Mouse (Mus musculus) neural tube, embryonic 15.5 days (tissue): ENCODE measurements around the gene Eya2. TPM values are rescaled to one million over a fixed set of nuclear protein-coding genes. Genes with fewer than 3 reads are reported as not detected.

Source experiments
- ATAC-seq: fragments of 200-750 bp; cut with Nextera tagmentation; 2 replicates; pipeline ENCODE4 v1.8.0; 2017; ENCODE audit warnings: mild to moderate bottlenecking, moderate TSS enrichment, moderate library complexity; ENCODE audit not compliant: low FRiP score
- H3K27ac ChIP-seq: fragments of 300-500 bp; sonication (generic); replicated peaks from 2 replicates; pipeline ENCODE4 v1.5.1; 2015; ENCODE audit warnings: mild to moderate bottlenecking, inconsistent platforms
- H3K27me3 ChIP-seq: fragments of 300-500 bp; sonication (generic); replicated peaks from 2 replicates; pipeline ENCODE4 v1.6.1; 2015; ENCODE audit warnings: inconsistent platforms
- H3K36me3 ChIP-seq: fragments of 300-500 bp; sonication (generic); 2 replicates; pipeline ENCODE4 v1.6.1; 2015; ENCODE audit warnings: inconsistent platforms
- H3K4me1 ChIP-seq: fragments of 300-500 bp; sonication (generic); 2 replicates; pipeline ENCODE4 v1.6.1; 2015; ENCODE audit warnings: inconsistent platforms
- H3K4me2 ChIP-seq: fragments of 300-500 bp; sonication (generic); 2 replicates; pipeline ENCODE4 v1.6.1; 2015; ENCODE audit warnings: inconsistent platforms, mild to moderate bottlenecking, moderate library complexity
- H3K4me3 ChIP-seq: fragments of 300-500 bp; sonication (generic); replicated peaks from 2 replicates; pipeline ENCODE4 v1.5.1; 2015; ENCODE audit warnings: mild to moderate bottlenecking, inconsistent platforms
- H3K9ac ChIP-seq: fragments of 300-500 bp; sonication (generic); replicated peaks from 2 replicates; pipeline ENCODE4 v1.6.1; 2015; ENCODE audit warnings: mild to moderate bottlenecking, inconsistent platforms
- H3K9me3 ChIP-seq: fragments of 300-500 bp; sonication (generic); replicated peaks from 2 replicates; pipeline ENCODE4 v1.6.1; 2016; ENCODE audit warnings: inconsistent platforms
- WGBS: fragments of 180-500 bp; shearing (Covaris S2); methylation state at CpG from one replicate; pipeline ENCODE4 v1.1.7; 2015; ENCODE audit warnings: mixed read lengths; 5-methylcytosine and 5-hydroxymethylcytosine counted together
- polyA plus RNA-seq: library from polyadenylated mRNA; unstranded; fragments of >200 nt; fragmentation: Nextera tagmentation; extraction: Ambion mirVana; gene quantifications from 2 replicates; pipeline ENCODE4 v1.2.1, GENCODE M21; 2015

Eya2 gene
- polyA plus RNA-seq, 1 experiment from 2014 or later = 5.2 TPM

DNA sequence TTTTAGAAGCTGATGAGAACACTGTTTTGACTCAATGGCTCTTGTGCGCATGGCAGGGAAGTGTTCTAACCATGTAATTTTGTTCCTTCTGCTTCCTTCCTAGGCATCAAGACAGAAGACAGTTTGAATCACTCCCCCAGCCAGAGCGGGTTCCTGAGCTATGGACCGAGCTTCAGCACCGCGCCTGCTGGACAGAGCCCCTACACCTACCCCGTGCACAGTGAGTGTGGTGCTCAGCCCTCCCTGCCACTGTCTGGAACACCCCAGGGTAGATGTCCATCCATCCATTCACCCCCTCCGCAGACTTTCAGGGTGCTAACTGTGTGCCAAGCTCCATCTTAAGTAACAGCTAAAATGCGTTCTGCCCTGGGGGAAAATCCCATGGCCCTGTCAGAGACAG lies 92.7 kb downstream of the Eya2 start:
- no peaks in the 10 kb centered on the region for H3K4me1 ChIP-seq
- H3K9me3 ChIP-seq = no peaks in the 10 kb centered on the region
- no peak overlapping the region for H3K4me2 ChIP-seq
- H3K27ac ChIP-seq = no peak overlapping the region
- no peak overlapping the region for H3K4me3 ChIP-seq
- ATAC-seq = no peak
- H3K27me3 ChIP-seq = no peaks in the 10 kb centered on the region
- H3K36me3 ChIP-seq = no peaks in the 10 kb centered on the region
- H3K9ac ChIP-seq = no peak overlapping the region
- 29% methylated on average over 8 of the region's 8 CpGs for WGBS

DNA sequence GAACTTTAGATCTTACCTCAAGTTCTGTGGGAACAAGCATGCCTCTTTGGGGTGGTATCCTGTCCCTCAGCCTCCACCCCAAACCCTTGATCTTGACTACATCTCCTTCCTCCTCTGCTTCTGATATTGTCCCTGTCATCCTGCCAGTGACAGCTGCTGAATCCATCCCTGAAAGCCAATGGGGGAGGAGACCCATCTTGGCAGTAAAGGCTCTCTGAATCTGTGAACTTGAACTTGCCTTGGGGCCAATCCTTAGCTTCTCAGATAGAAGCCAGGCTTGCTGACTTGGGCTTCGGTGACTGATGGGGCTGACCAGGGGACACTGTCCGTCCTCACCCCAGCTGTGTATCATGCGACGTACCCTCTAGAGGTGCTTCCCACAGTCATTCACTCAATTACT lies 94.1 kb downstream of the Eya2 start:
- H3K9ac ChIP-seq = no peak overlapping the region
- H3K4me3 ChIP-seq = no peak overlapping the region
- H3K9me3 ChIP-seq = no peaks in the 10 kb centered on the region
- no peak overlapping the region for H3K4me2 ChIP-seq
- no peaks in the 10 kb centered on the region for H3K36me3 ChIP-seq
- no peak overlapping the region for H3K27ac ChIP-seq
- H3K27me3 ChIP-seq = no peaks in the 10 kb centered on the region
- WGBS = 93% methylated on average over 4 of the region's 4 CpGs
- H3K4me1 ChIP-seq = no peaks in the 10 kb centered on the region
- no peak for ATAC-seq

DNA sequence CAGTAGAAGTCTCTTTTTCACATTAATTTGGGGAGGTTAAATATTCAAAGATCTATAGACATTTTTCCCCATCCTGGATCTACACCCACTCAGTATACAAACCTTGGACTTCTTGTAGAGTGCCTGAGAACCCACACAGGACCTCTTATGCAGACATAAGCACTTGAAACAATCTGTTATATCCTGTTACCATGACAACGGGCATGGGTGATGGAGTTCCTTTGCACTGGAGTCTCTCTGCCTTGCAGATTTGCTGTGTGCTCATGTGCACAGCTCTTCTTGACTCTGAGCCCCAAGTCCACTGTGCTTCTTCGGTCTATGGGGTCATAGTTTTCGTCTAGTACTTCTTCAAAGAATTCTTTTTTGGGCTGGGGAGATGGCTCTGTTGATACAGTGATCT lies 96.2 kb downstream of the Eya2 start:
- H3K36me3 ChIP-seq = no peaks in the 10 kb centered on the region
- no peak overlapping the region for H3K27ac ChIP-seq
- 82% methylated on average over 3 of the region's 3 CpGs for WGBS
- H3K9me3 ChIP-seq = no peaks in the 10 kb centered on the region
- ATAC-seq = no peak
- no peak overlapping the region for H3K9ac ChIP-seq
- no peaks in the 10 kb centered on the region for H3K4me1 ChIP-seq
- no peaks in the 10 kb centered on the region for H3K27me3 ChIP-seq
- no peak overlapping the region for H3K4me3 ChIP-seq
- no peak overlapping the region for H3K4me2 ChIP-seq

GRCm38 (mm10) chr2:165692944-165693660 lies 98.3 kb downstream of the Eya2 start:
- ATAC-seq = no peak
- 72% methylated on average over 4 of the region's 4 CpGs for WGBS
- H3K4me2 ChIP-seq = no peak overlapping the region
- H3K9ac ChIP-seq = no peak overlapping the region
- no peak overlapping the region for H3K27ac ChIP-seq
- no peaks in the 10 kb centered on the region for H3K9me3 ChIP-seq
- peaks cover 3% of the 10 kb centered on the region; the same call in 1 of the 2 replicates for H3K4me1 ChIP-seq
- H3K27me3 ChIP-seq = no peaks in the 10 kb centered on the region
- no peak overlapping the region for H3K4me3 ChIP-seq
- H3K36me3 ChIP-seq = no peaks in the 10 kb centered on the region

GRCm38 (mm10) chr2:165694767-165695166 lies 99.9 kb downstream of the Eya2 start:
- Histone ChIP-seq H3K9me3 (no peaks in the 10 kb centered on the region), H3K9ac (no peak overlapping the region), H3K36me3 (no peaks in the 10 kb centered on the region), H3K4me1 (peaks cover 3% of the 10 kb centered on the region; the same call in 1 of the 2 replicates), H3K4me3 (no peak overlapping the region), H3K27me3 (no peaks in the 10 kb centered on the region), H3K27ac (no peak overlapping the region), H3K4me2 (no peak overlapping the region)
- no peak for ATAC-seq
- WGBS = 93% methylated on average over 6 of the region's 6 CpGs

- no peak overlapping the region for H3K27ac ChIP-seq
Observed at GRCm38 (mm10) chr2:165700252-165700908, 105.5 kb downstream of the Eya2 start.

DNA sequence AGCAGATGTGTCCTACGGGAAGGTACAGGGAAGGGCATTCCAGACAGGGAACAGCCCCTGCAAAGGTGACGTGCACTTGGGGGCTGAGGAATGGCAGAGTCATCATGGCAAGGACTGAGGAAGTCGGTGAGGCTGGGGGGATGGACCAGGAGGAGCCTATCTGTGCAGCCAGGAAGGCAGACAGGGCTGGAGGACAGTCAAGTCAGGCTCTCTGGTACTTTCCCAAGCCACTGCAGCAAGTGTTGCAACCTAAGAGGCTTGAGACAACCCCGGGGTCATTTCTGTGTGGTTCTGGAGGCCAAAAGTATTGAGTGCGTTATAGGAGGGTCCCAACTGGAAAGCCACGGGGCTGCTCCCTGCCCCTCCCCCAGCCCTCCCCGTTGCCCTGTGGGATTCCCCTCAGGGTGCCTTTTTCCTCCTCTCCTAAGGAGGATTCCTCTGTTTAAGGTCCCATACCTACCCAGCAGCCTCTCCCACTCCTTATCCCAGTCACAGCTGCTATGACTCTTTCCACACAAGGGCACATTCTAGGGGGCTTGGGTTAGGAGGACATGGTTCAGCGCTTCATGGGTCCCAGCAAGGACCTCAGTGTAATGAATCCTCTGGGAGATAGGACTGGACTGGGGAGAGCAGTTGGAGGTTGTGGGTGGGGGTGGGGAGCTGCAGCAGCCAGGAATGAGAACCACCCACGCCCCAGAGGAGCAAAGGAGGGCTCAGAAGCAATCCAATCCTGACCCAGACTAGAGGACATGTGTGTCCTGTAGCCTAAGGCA lies 108.4 kb downstream of the Eya2 start:
- Histone ChIP-seq H3K27ac (no peak overlapping the region), H3K9ac (no peak overlapping the region), H3K9me3 (no peaks in the 10 kb centered on the region), H3K4me3 (no peak overlapping the region), H3K4me2 (no peak overlapping the region), H3K36me3 (no peaks in the 10 kb centered on the region), H3K4me1 (peaks cover 7% of the 10 kb centered on the region; the same call in 1 of the 2 replicates), H3K27me3 (no peaks in the 10 kb centered on the region)
- WGBS = 65% methylated on average over 9 of the region's 9 CpGs
- ATAC-seq = no peak

More at GRCm38 (mm10) chr2:165700252-165700908, 105.5 kb downstream of the Eya2 start:
- Histone ChIP-seq H3K36me3 (no peaks in the 10 kb centered on the region), H3K4me3 (no peak overlapping the region), H3K4me1 (peaks cover 10% of the 10 kb centered on the region; the same call in 1 of the 2 replicates), H3K9me3 (no peaks in the 10 kb centered on the region), H3K9ac (no peak overlapping the region), H3K27me3 (no peaks in the 10 kb centered on the region), H3K4me2 (no peak overlapping the region)
- 19% methylated on average over 19 of the region's 19 CpGs for WGBS
- ATAC-seq = no peak

DNA sequence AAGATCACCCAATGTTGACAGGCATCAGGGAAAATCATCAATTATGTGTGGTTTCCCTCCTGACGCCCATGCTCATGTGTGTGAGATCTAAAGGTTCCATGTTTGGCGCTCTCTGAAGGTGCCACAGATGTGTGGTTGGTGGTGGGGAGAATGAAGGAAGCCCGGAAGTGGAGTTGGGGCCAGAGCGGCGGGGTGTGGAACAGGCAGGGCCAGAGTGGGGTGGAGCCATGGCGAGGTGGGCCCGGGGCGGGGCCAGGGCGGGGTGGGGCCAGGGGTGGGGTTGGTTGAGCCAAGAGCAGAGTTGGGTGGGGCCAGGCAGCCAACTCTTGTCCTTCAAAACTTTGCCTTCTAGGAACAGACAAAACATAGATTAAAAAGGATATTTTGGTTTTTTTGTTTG lies 113.4 kb downstream of the Eya2 start:
- WGBS = 72% methylated on average over 9 of the region's 9 CpGs
- ATAC-seq = no peak
- Histone ChIP-seq H3K36me3 (no peaks in the 10 kb centered on the region), H3K4me1 (no peaks in the 10 kb centered on the region), H3K9ac (no peak overlapping the region), H3K9me3 (no peaks in the 10 kb centered on the region), H3K4me3 (no peak overlapping the region), H3K27ac (no peak overlapping the region), H3K27me3 (no peaks in the 10 kb centered on the region), H3K4me2 (no peak overlapping the region)

GRCm38 (mm10) chr2:165716688-165717087 lies 121.9 kb downstream of the Eya2 start:
- WGBS = 88% methylated on average over 6 of the region's 6 CpGs
- ATAC-seq = no peak
- Histone ChIP-seq H3K9ac (no peak overlapping the region), H3K9me3 (no peaks in the 10 kb centered on the region; the same call in 1 of the 2 replicates), H3K4me1 (peaks cover 7% of the 10 kb centered on the region; the same call in 1 of the 2 replicates), H3K4me3 (no peak overlapping the region), H3K36me3 (no peaks in the 10 kb centered on the region), H3K27me3 (no peaks in the 10 kb centered on the region), H3K27ac (no peak overlapping the region), H3K4me2 (no peak overlapping the region)

- Histone ChIP-seq H3K9ac (no peak overlapping the region), H3K4me3 (no peak overlapping the region), H3K4me1 (peaks cover 7% of the 10 kb centered on the region; the same call in 1 of the 2 replicates), H3K27ac (no peak overlapping the region), H3K9me3 (no peaks in the 10 kb centered on the region; the same call in 1 of the 2 replicates), H3K36me3 (no peaks in the 10 kb centered on the region), H3K27me3 (no peaks in the 10 kb centered on the region), H3K4me2 (no peak overlapping the region)
- WGBS = 56% methylated on average over 23 of the region's 23 CpGs
- no peak for ATAC-seq
Observed at GRCm38 (mm10) chr2:165717182-165718176, 122.6 kb downstream of the Eya2 start.

DNA sequence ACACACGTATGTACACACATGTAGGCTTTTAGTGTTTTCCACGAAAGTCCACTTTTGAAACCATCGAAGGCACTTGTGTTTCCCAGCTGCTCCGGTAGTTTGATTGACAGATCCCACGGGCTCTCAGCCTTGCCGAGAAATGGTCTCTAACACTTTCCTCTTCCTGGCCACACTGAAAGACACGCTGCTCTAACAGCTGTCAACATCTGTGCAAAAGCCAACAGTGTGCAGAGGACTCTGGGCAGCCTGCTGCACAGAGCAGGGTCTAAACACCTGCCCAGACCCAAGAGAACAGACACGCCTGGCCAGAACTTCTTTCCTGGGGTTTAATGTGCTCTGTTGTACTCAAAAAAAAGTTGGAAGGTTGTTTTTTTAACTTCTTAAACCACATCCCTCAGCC lies 124.5 kb downstream of the Eya2 start:
- Histone ChIP-seq H3K36me3 (no peaks in the 10 kb centered on the region), H3K9me3 (no peaks in the 10 kb centered on the region; the same call in 1 of the 2 replicates), H3K4me3 (no peak overlapping the region), H3K27me3 (no peaks in the 10 kb centered on the region), H3K4me2 (no peak overlapping the region), H3K4me1 (peaks cover 7% of the 10 kb centered on the region; the same call in 1 of the 2 replicates), H3K27ac (no peak overlapping the region), H3K9ac (no peak overlapping the region)
- ATAC-seq = no peak
- WGBS = 84% methylated on average over 8 of the region's 8 CpGs
